In the genomic region with DNA sequence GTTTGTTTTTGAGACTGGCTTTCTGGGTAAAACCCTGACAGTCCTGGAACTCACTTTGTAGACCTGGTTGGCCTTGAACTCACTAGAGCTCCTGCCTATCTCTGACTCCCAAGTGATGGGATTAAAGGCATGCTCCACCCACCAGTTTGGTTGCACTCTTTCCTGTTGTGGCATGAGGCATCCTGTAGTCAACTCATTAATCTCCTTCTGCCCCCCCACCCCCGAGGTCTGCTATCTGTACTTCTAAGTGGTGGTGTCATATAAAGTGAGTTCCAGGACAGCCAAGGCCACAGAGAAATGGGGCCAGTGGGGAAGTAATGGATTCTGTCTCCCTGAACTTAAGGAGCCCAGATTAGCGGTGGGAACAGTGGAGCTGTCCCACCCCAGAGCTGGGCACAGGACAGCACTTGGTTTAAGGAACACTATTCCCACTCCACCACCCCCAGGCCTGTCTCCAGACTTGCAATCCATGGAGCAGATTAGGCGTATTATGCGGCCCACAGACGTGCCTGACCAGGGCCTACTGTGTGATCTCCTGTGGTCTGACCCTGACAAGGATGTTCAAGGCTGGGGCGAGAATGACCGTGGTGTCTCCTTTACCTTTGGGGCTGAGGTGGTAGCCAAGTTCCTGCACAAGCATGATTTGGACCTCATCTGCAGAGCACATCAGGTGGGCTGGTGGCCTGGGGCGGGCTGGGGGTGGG, we compare ENCODE assay signal across 10 mouse cellular contexts. TPM values are rescaled to one million over a fixed set of nuclear protein-coding genes. Genes with fewer than 3 reads are reported as not detected.
DNase-seq lines count a peak whose midpoint lies in the region; ATAC-seq and TF ChIP-seq lines count a peak whose summit lies in the region.
"Had no signal": no experiment of that assay in that cellular context is flagged by ENCODE, and none has a peak within 500 bp of the region (broad histone marks: within the 10 kb centered on the region; RNA-seq: fewer than 3 reads in every experiment).

No protein-coding gene starts in this region.

- peaks cover 62% of the 10 kb centered on the region for H3K36me3 ChIP-seq in forebrain, embryonic 13.5 days (ENCODE audit: poor library complexity, severe bottlenecking)
- H3K36me3 ChIP-seq in forebrain, postnatal 0 days (ENCODE audit: insufficient read depth): peaks cover 50% of the 10 kb centered on the region
- H3K36me3 ChIP-seq in liver, embryonic 11.5 days (ENCODE audit: control insufficient read depth, insufficient read depth, low read length): peaks cover 41% of the 10 kb centered on the region
- peaks cover 71% of the 10 kb centered on the region for H3K36me3 ChIP-seq in G1E (replicated peaks)
- peaks cover 26% of the 10 kb centered on the region; the same call in 1 of the 2 replicates for H3K36me3 ChIP-seq in hindbrain, postnatal 0 days (ENCODE audit: insufficient read depth, low read length)

- H3K4me2 ChIP-seq in forebrain, embryonic 13.5 days: peak overlapping the region; percentile 82; the same call in 1 of the 2 replicates
- H3K4me2 ChIP-seq in forebrain, postnatal 0 days (ENCODE audit: low read depth): no peak overlapping the region
- H3K4me2 ChIP-seq in liver, embryonic 11.5 days: peak overlapping the region; percentile 95
- H3K4me2 ChIP-seq in hindbrain, postnatal 0 days (ENCODE audit: low read depth, low read length): no peak overlapping the region

- no peak overlapping the region for H3K27ac ChIP-seq in forebrain, embryonic 13.5 days
- H3K27ac ChIP-seq in forebrain, postnatal 0 days (ENCODE audit: low read depth, low read length): no peak overlapping the region
- no peak overlapping the region for H3K27ac ChIP-seq in liver, embryonic 11.5 days (ENCODE audit: low read depth, low read length)
- H3K27ac ChIP-seq in hindbrain, postnatal 0 days: peak overlapping the region; percentile 45; the same call in 1 of the 2 replicates
- no peak overlapping the region for H3K27ac ChIP-seq in left cerebral cortex, adult 2 months

- no peak overlapping the region; the same call in 1 of the 2 replicates for H3K4me3 ChIP-seq in forebrain, embryonic 13.5 days
- no peak overlapping the region for H3K4me3 ChIP-seq in forebrain, postnatal 0 days (ENCODE audit: low read depth, low read length)
- no peak overlapping the region; the same call in 1 of the 2 replicates for H3K4me3 ChIP-seq in liver, embryonic 11.5 days (ENCODE audit: low read depth, low read length)
- peak overlapping the region; percentile 40; the same call in 1 of the 2 replicates for H3K4me3 ChIP-seq in G1E (ENCODE audit: low read depth, low read length)
- H3K4me3 ChIP-seq in hindbrain, postnatal 0 days (ENCODE audit: low read length): no peak overlapping the region
- no peak overlapping the region for H3K4me3 ChIP-seq in left cerebral cortex, adult 2 months

- ATAC-seq in forebrain, embryonic 13.5 days: no peak
- no peak for ATAC-seq in forebrain, postnatal 0 days
- ATAC-seq in liver, embryonic 11.5 days (replicated peaks; ENCODE audit: low FRiP score): no peak
- ATAC-seq in G1E (ENCODE audit: extremely low read depth, insufficient number of reproducible peaks, low FRiP score, poor library complexity, severe bottlenecking): no peak
- no peak for ATAC-seq in hindbrain, postnatal 0 days

- H3K27me3 ChIP-seq in forebrain, embryonic 13.5 days: no peaks in the 10 kb centered on the region
- H3K27me3 ChIP-seq in forebrain, postnatal 0 days (ENCODE audit: insufficient read depth, low read length): no peaks in the 10 kb centered on the region
- H3K27me3 ChIP-seq in liver, embryonic 11.5 days (replicated peaks; ENCODE audit: control insufficient read depth, insufficient read depth, low read length): no peaks in the 10 kb centered on the region
- H3K27me3 ChIP-seq in G1E (ENCODE audit: insufficient read depth, low read length): no peaks in the 10 kb centered on the region
- H3K27me3 ChIP-seq in hindbrain, postnatal 0 days (ENCODE audit: insufficient read depth, low read length): no peaks in the 10 kb centered on the region

- no peaks in the 10 kb centered on the region for H3K9me3 ChIP-seq in forebrain, embryonic 13.5 days (replicated peaks)
- H3K9me3 ChIP-seq in forebrain, postnatal 0 days (ENCODE audit: low read length): no peaks in the 10 kb centered on the region
- H3K9me3 ChIP-seq in liver, embryonic 11.5 days (ENCODE audit: control insufficient read depth, low read length): no peaks in the 10 kb centered on the region
- no peaks in the 10 kb centered on the region for H3K9me3 ChIP-seq in G1E (replicated peaks)
- H3K9me3 ChIP-seq in hindbrain, postnatal 0 days (ENCODE audit: low read length): no peaks in the 10 kb centered on the region

- 0 out of 2 replicates have a peak overlapping the region, but pooled peaks have one; percentile 96 for H3K9ac ChIP-seq in forebrain, embryonic 13.5 days
- H3K9ac ChIP-seq in forebrain, postnatal 0 days: no peak overlapping the region
- no peak overlapping the region for H3K9ac ChIP-seq in liver, embryonic 11.5 days (ENCODE audit: low read depth, low read length)
- H3K9ac ChIP-seq in hindbrain, postnatal 0 days (replicated peaks; ENCODE audit: low read length): no peak overlapping the region

- peaks cover 32% of the 10 kb centered on the region for H3K4me1 ChIP-seq in forebrain, embryonic 13.5 days
- peaks cover 11% of the 10 kb centered on the region; the same call in 1 of the 2 replicates for H3K4me1 ChIP-seq in forebrain, postnatal 0 days (ENCODE audit: insufficient read depth)
- H3K4me1 ChIP-seq in liver, embryonic 11.5 days (replicated peaks; ENCODE audit: control insufficient read depth, insufficient read depth, low read length): peaks cover 37% of the 10 kb centered on the region
- peaks cover 82% of the 10 kb centered on the region for H3K4me1 ChIP-seq in G1E (ENCODE audit: insufficient read depth, low read depth, low read length)
- peaks cover 10% of the 10 kb centered on the region for H3K4me1 ChIP-seq in hindbrain, postnatal 0 days (ENCODE audit: insufficient read depth, low read length)

- DNase-seq in forebrain, postnatal 0 days: no peak
- DNase-seq in liver, embryonic 11.5 days (ENCODE audit: low spot score): no peak
- no peak for DNase-seq in liver
- no peak for DNase-seq in G1E (ENCODE audit: low spot score)
- no peak for DNase-seq in hindbrain, postnatal 0 days (ENCODE audit: low spot score)
- DNase-seq in left cerebral cortex, adult 2 months (ENCODE audit: extremely low spot score in 1 of 2, low spot score in 2 of 2): no peak
- DNase-seq in left cerebral cortex, adult 9 months (ENCODE audit: low spot score in 2 of 2): no peak
- DNase-seq: lung, postnatal 10 days; spleen, adult 18-20 months had no signal

- intact Hi-C loops in left cerebral cortex, adult 2 months (cut with DNase I): no loop called here

- no peak for TF ChIP-seq CTCF in forebrain, postnatal 0 days (IDR thresholded peaks at IDR 0.05; ENCODE audit: low read depth)
- TF ChIP-seq CTCF in G1E (IDR thresholded peaks at IDR 0.05; ENCODE audit: low read depth, low read length): no peak
- TF ChIP-seq CTCF in hindbrain, postnatal 0 days (IDR thresholded peaks at IDR 0.05; ENCODE audit: low read depth): no peak
- TF ChIP-seq CTCF in left cerebral cortex, adult 2 months (IDR thresholded peaks at IDR 0.05): no peak

- WGBS in forebrain, embryonic 13.5 days: 91% methylated on average over 8 of the region's 8 CpGs
- WGBS in forebrain, postnatal 0 days: 89% methylated on average over 8 of the region's 8 CpGs
- 82% methylated on average over 8 of the region's 8 CpGs for WGBS in liver, embryonic 11.5 days
- WGBS in hindbrain, postnatal 0 days: 78% methylated on average over 8 of the region's 8 CpGs

RNA-seq across cellular contexts. Expression of a gene that starts 2.3 kb away (rescaled TPM):
- 664 and 700 TPM in 2 replicates for polyA plus RNA-seq in forebrain, embryonic 13.5 days (2015; fragmentation: Nextera tagmentation; extraction: Ambion mirVana)
- 480 and 509 TPM in 2 replicates for total RNA-seq in forebrain, postnatal 0 days (2014; rRNA removed)
- 551 and 589 TPM in 2 replicates for polyA plus RNA-seq in forebrain, postnatal 0 days (2015; fragmentation: Nextera tagmentation; extraction: Ambion mirVana)
- polyA plus RNA-seq in liver, embryonic 11.5 days (2014; fragmentation: Nextera tagmentation; extraction: Ambion mirVana): 773 and 809 TPM in 2 replicates
- total RNA-seq in G1E (2014; fragmentation: Nextera tagmentation) (270 and 304 TPM in 2 replicates), G1E (2017) (565 and 679 TPM in 2 replicates)
- polyA plus RNA-seq in G1E (2012): 547 and 673 TPM in 2 replicates
- total RNA-seq in hindbrain, postnatal 0 days (2014; rRNA removed): 502 and 597 TPM in 2 replicates
- polyA plus RNA-seq in hindbrain, postnatal 0 days (2015; fragmentation: Nextera tagmentation; extraction: Ambion mirVana): 564 and 571 TPM in 2 replicates
- 100 to 1,000 TPM; 293 to 306 TPM for total RNA-seq in left cerebral cortex, adult 2 months (2021)

RNA-seq across cellular contexts. Expression of a gene that starts 3.1 kb away (rescaled TPM):
- 0.77 and 0.82 TPM in 2 replicates for polyA plus RNA-seq in forebrain, embryonic 13.5 days (2015; fragmentation: Nextera tagmentation; extraction: Ambion mirVana)
- 1.5 and 2.9 TPM in 2 replicates for total RNA-seq in forebrain, postnatal 0 days (2014; rRNA removed)
- 1.3 and 1.5 TPM in 2 replicates for polyA plus RNA-seq in forebrain, postnatal 0 days (2015; fragmentation: Nextera tagmentation; extraction: Ambion mirVana)
- polyA plus RNA-seq in liver, embryonic 11.5 days (2014; fragmentation: Nextera tagmentation; extraction: Ambion mirVana): 3.3 and 3.4 TPM in 2 replicates
- total RNA-seq in G1E (2014; fragmentation: Nextera tagmentation) (12.8 and 13.0 TPM in 2 replicates), G1E (2017) (21.9 and 26.7 TPM in 2 replicates)
- 32.8 and 36.0 TPM in 2 replicates for polyA plus RNA-seq in G1E (2012)
- total RNA-seq in hindbrain, postnatal 0 days (2014; rRNA removed): 2.7 and 3.8 TPM in 2 replicates
- 0.95 and 1.4 TPM in 2 replicates for polyA plus RNA-seq in hindbrain, postnatal 0 days (2015; fragmentation: Nextera tagmentation; extraction: Ambion mirVana)
- 1 to 10 TPM; 1.4 to 1.5 TPM for total RNA-seq in left cerebral cortex, adult 2 months (2021)

RNA-seq across cellular contexts. Expression of a gene that starts 7.3 kb away (rescaled TPM):
- polyA plus RNA-seq in forebrain, embryonic 13.5 days (2015; fragmentation: Nextera tagmentation; extraction: Ambion mirVana): 28.9 and 34.7 TPM in 2 replicates
- 11.8 and 16.4 TPM in 2 replicates for total RNA-seq in forebrain, postnatal 0 days (2014; rRNA removed)
- 15.9 and 16.5 TPM in 2 replicates for polyA plus RNA-seq in forebrain, postnatal 0 days (2015; fragmentation: Nextera tagmentation; extraction: Ambion mirVana)
- 35.7 and 38.8 TPM in 2 replicates for polyA plus RNA-seq in liver, embryonic 11.5 days (2014; fragmentation: Nextera tagmentation; extraction: Ambion mirVana)
- 61.9 and 93.9 TPM in 2 replicates for total RNA-seq in G1E (2014; fragmentation: Nextera tagmentation)
- 27.5 and 29.2 TPM in 2 replicates for total RNA-seq in G1E (2017)
- 31.3 and 33.6 TPM in 2 replicates for polyA plus RNA-seq in G1E (2012)
- total RNA-seq in hindbrain, postnatal 0 days (2014; rRNA removed): 15.8 and 25.8 TPM in 2 replicates
- polyA plus RNA-seq in hindbrain, postnatal 0 days (2015; fragmentation: Nextera tagmentation; extraction: Ambion mirVana): 13.7 and 14.6 TPM in 2 replicates
- 10 to 100 TPM in 1 of 2 experiments, 1 to 10 TPM in 1; 8.7 to 10.1 TPM for total RNA-seq in left cerebral cortex, adult 2 months (2021)

RNA-seq across cellular contexts. Expression of a gene that starts 18.9 kb away (rescaled TPM):
- 2.4 and 2.5 TPM in 2 replicates for polyA plus RNA-seq in forebrain, embryonic 13.5 days (2015; fragmentation: Nextera tagmentation; extraction: Ambion mirVana)
- total RNA-seq in forebrain, postnatal 0 days (2014; rRNA removed): 4.1 and 4.4 TPM in 2 replicates
- polyA plus RNA-seq in forebrain, postnatal 0 days (2015; fragmentation: Nextera tagmentation; extraction: Ambion mirVana): 3.1 and 4.7 TPM in 2 replicates
- polyA plus RNA-seq in liver, embryonic 11.5 days (2014; fragmentation: Nextera tagmentation; extraction: Ambion mirVana): 0.89 and 1.2 TPM in 2 replicates
- 1.2 and 3.2 TPM in 2 replicates for total RNA-seq in G1E (2014; fragmentation: Nextera tagmentation)
- 0.17 and 0.55 TPM in 2 replicates for total RNA-seq in G1E (2017)
- polyA plus RNA-seq in G1E (2012): 0.37 and 0.48 TPM in 2 replicates
- total RNA-seq in hindbrain, postnatal 0 days (2014; rRNA removed): 5.5 and 8.3 TPM in 2 replicates
- polyA plus RNA-seq in hindbrain, postnatal 0 days (2015; fragmentation: Nextera tagmentation; extraction: Ambion mirVana): 7.1 and 7.5 TPM in 2 replicates
- 1 to 10 TPM; 6.9 to 7.3 TPM for total RNA-seq in left cerebral cortex, adult 2 months (2021)

RNA-seq across cellular contexts. Expression of a gene that starts 19.9 kb away (rescaled TPM):
- polyA plus RNA-seq in forebrain, embryonic 13.5 days (2015; fragmentation: Nextera tagmentation; extraction: Ambion mirVana): 0.63 and 0.76 TPM in 2 replicates
- 0.38 and 1.2 TPM in 2 replicates for total RNA-seq in forebrain, postnatal 0 days (2014; rRNA removed)
- polyA plus RNA-seq in forebrain, postnatal 0 days (2015; fragmentation: Nextera tagmentation; extraction: Ambion mirVana): 0.29 and 0.41 TPM in 2 replicates
- polyA plus RNA-seq in liver, embryonic 11.5 days (2014; fragmentation: Nextera tagmentation; extraction: Ambion mirVana): 1.9 and 2.4 TPM in 2 replicates
- not detected in 2 replicates for total RNA-seq in G1E (2014; fragmentation: Nextera tagmentation)
- 0.06 and 0.27 TPM in 2 replicates for total RNA-seq in G1E (2017)
- polyA plus RNA-seq in G1E (2012): not detected in 2 replicates
- 0.42 and 3.8 TPM in 2 replicates for total RNA-seq in hindbrain, postnatal 0 days (2014; rRNA removed)
- polyA plus RNA-seq in hindbrain, postnatal 0 days (2015; fragmentation: Nextera tagmentation; extraction: Ambion mirVana): 0.83 TPM in 2 replicates
- total RNA-seq in left cerebral cortex, adult 2 months (2021): 1 to 10 TPM; 1.3 to 2.1 TPM

Comparison
In these comparisons a context has a peak if more than half of its experiments do, and no peak if none do; other contexts are left out.
1. H3K4me2 ChIP-seq: peak in forebrain, embryonic 13.5 days (single experiment) and liver, embryonic 11.5 days (single experiment); none in forebrain, postnatal 0 days (single experiment) and hindbrain, postnatal 0 days (single experiment).